Mouse (Mus musculus): ENCODE measurements around the gene Plin4. TPM values are rescaled to one million over a fixed set of nuclear protein-coding genes. Genes with fewer than 3 reads are reported as not detected.

Plin4 gene
- 0.05 and 0.13 TPM in 2 replicates for polyA plus RNA-seq (2015; fragmentation: Nextera tagmentation; extraction: Ambion mirVana)

- no peak within 1 kb of the TSS for H3K4me3 ChIP-seq (ENCODE audit: low read depth, low read length)
- H3K9me3 ChIP-seq (replicated peaks; ENCODE audit: control insufficient read depth, low read length) = no peaks in the 10 kb centered on the region
- ATAC-seq (ENCODE audit: low read depth) = no peak
- no peak within 1 kb of the TSS for H3K4me2 ChIP-seq (ENCODE audit: low read depth, low read length)
- no peak within 1 kb of the TSS for H3K27ac ChIP-seq (ENCODE audit: low read length)
- H3K9ac ChIP-seq (ENCODE audit: low read depth, low read length) = no peak within 1 kb of the TSS
- H3K36me3 ChIP-seq (ENCODE audit: control insufficient read depth, insufficient read depth) = no peaks in the 10 kb centered on the region
- H3K27me3 ChIP-seq (ENCODE audit: control insufficient read depth, insufficient read depth, low read depth, low read length) = no peaks in the 10 kb centered on the region
- H3K4me1 ChIP-seq (ENCODE audit: control insufficient read depth, low read depth, low read length) = no peaks in the 10 kb centered on the region
- WGBS (ENCODE audit: insufficient replicate concordance) = 41% methylated on average over 10 of the region's 10 CpGs
Measured at GRCm38 (mm10) chr17:56109219-56110051, at the start of gene Plin4. TSS of gene Plin4 (minus strand) at chr17:56109803.

GRCm38 (mm10) chr17:56153643-56154042 is 44.0 kb upstream of the Plin4 start:
- H3K27me3 ChIP-seq (ENCODE audit: control insufficient read depth, insufficient read depth, low read depth, low read length) = peaks cover 17% of the 10 kb centered on the region
- no peaks in the 10 kb centered on the region for H3K9me3 ChIP-seq (replicated peaks; ENCODE audit: control insufficient read depth, low read length)
- no peak overlapping the region for H3K9ac ChIP-seq (ENCODE audit: low read depth, low read length)
- H3K27ac ChIP-seq (ENCODE audit: low read length) = no peak overlapping the region
- peak; percentile 76 for ATAC-seq (ENCODE audit: low read depth)
- no peaks in the 10 kb centered on the region for H3K36me3 ChIP-seq (ENCODE audit: control insufficient read depth, insufficient read depth)
- H3K4me2 ChIP-seq (ENCODE audit: low read depth, low read length) = no peak overlapping the region
- WGBS (ENCODE audit: insufficient replicate concordance) = 35% methylated on average over 9 of the region's 9 CpGs
- H3K4me1 ChIP-seq (ENCODE audit: control insufficient read depth, low read depth, low read length) = peaks cover 6% of the 10 kb centered on the region
- no peak overlapping the region for H3K4me3 ChIP-seq (ENCODE audit: low read depth, low read length)

- Histone ChIP-seq H3K27me3 (ENCODE audit: control insufficient read depth, insufficient read depth, low read depth, low read length) (peaks cover 32% of the 10 kb centered on the region), H3K9ac (ENCODE audit: low read depth, low read length) (no peak overlapping the region), H3K4me2 (ENCODE audit: low read depth, low read length) (no peak overlapping the region), H3K27ac (ENCODE audit: low read length) (no peak overlapping the region), H3K4me3 (ENCODE audit: low read depth, low read length) (no peak overlapping the region), H3K4me1 (ENCODE audit: control insufficient read depth, low read depth, low read length) (peaks cover 6% of the 10 kb centered on the region), H3K36me3 (ENCODE audit: control insufficient read depth, insufficient read depth) (no peaks in the 10 kb centered on the region), H3K9me3 (replicated peaks; ENCODE audit: control insufficient read depth, low read length) (no peaks in the 10 kb centered on the region)
- 20% methylated on average over 2 of the region's 2 CpGs for WGBS (ENCODE audit: insufficient replicate concordance)
- no peak for ATAC-seq (ENCODE audit: low read depth)
Measured at GRCm38 (mm10) chr17:56149897-56150296, 40.3 kb upstream of the Plin4 start.

- H3K4me3 ChIP-seq (ENCODE audit: low read depth, low read length) = no peak overlapping the region
Measured at GRCm38 (mm10) chr17:56148790-56149618, 39.4 kb upstream of the Plin4 start.

DNA sequence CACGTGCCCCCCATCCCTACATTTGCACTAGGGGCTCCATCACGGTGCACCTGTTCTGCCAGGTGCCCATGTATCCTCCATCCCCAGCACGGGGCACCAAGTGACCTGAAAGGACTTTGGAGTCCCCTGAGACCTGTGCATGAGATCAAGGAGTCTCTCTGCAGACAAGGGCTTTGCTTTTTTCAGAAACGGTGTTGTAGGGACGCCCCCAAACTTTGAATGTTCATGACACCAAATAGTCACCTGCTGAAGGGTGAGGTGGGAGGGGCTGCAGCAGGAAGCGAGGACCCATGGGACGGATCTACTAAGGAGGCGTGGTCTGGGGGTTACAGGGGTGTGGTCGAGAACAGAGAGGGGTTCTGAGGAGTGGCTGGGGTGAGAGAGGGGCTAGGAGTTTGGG is 38.7 kb upstream of the Plin4 start:
- peaks cover 3% of the 10 kb centered on the region; the same call in 1 of the 2 replicates for H3K4me1 ChIP-seq (ENCODE audit: control insufficient read depth, low read depth, low read length)
- peaks cover 41% of the 10 kb centered on the region for H3K27me3 ChIP-seq (ENCODE audit: control insufficient read depth, insufficient read depth, low read depth, low read length)
- H3K27ac ChIP-seq (ENCODE audit: low read length) = no peak overlapping the region
- no peaks in the 10 kb centered on the region for H3K9me3 ChIP-seq (replicated peaks; ENCODE audit: control insufficient read depth, low read length)
- no peak overlapping the region for H3K4me3 ChIP-seq (ENCODE audit: low read depth, low read length)
- H3K4me2 ChIP-seq (ENCODE audit: low read depth, low read length) = no peak overlapping the region
- no peak overlapping the region for H3K9ac ChIP-seq (ENCODE audit: low read depth, low read length)
- WGBS (ENCODE audit: insufficient replicate concordance) = 17% methylated on average over 9 of the region's 9 CpGs
- no peak for ATAC-seq (ENCODE audit: low read depth)
- H3K36me3 ChIP-seq (ENCODE audit: control insufficient read depth, insufficient read depth) = no peaks in the 10 kb centered on the region

More at GRCm38 (mm10) chr17:56148790-56149618, 39.4 kb upstream of the Plin4 start:
- Histone ChIP-seq H3K27ac (ENCODE audit: low read length) (no peak overlapping the region), H3K36me3 (ENCODE audit: control insufficient read depth, insufficient read depth) (no peaks in the 10 kb centered on the region), H3K9ac (ENCODE audit: low read depth, low read length) (no peak overlapping the region), H3K4me2 (ENCODE audit: low read depth, low read length) (no peak overlapping the region), H3K27me3 (ENCODE audit: control insufficient read depth, insufficient read depth, low read depth, low read length) (peaks cover 37% of the 10 kb centered on the region), H3K4me1 (ENCODE audit: control insufficient read depth, low read depth, low read length) (peaks cover 6% of the 10 kb centered on the region), H3K9me3 (replicated peaks; ENCODE audit: control insufficient read depth, low read length) (no peaks in the 10 kb centered on the region)
- ATAC-seq (ENCODE audit: low read depth) = no peak
- WGBS (ENCODE audit: insufficient replicate concordance) = 5% methylated on average over 30 of the region's 30 CpGs

GRCm38 (mm10) chr17:56147420-56147819 is 37.8 kb upstream of the Plin4 start:
- peaks cover 3% of the 10 kb centered on the region; the same call in 1 of the 2 replicates for H3K4me1 ChIP-seq (ENCODE audit: control insufficient read depth, low read depth, low read length)
- no peaks in the 10 kb centered on the region for H3K36me3 ChIP-seq (ENCODE audit: control insufficient read depth, insufficient read depth)
- no peak for ATAC-seq (ENCODE audit: low read depth)
- no peaks in the 10 kb centered on the region for H3K9me3 ChIP-seq (replicated peaks; ENCODE audit: control insufficient read depth, low read length)
- no peak overlapping the region for H3K27ac ChIP-seq (ENCODE audit: low read length)
- H3K4me3 ChIP-seq (ENCODE audit: low read depth, low read length) = no peak overlapping the region
- H3K4me2 ChIP-seq (ENCODE audit: low read depth, low read length) = no peak overlapping the region
- 46% methylated on average over 12 of the region's 12 CpGs for WGBS (ENCODE audit: insufficient replicate concordance)
- no peak overlapping the region for H3K9ac ChIP-seq (ENCODE audit: low read depth, low read length)
- H3K27me3 ChIP-seq (ENCODE audit: control insufficient read depth, insufficient read depth, low read depth, low read length) = peaks cover 42% of the 10 kb centered on the region

- 31% methylated on average over 9 of the region's 9 CpGs for WGBS (ENCODE audit: insufficient replicate concordance)
- no peak overlapping the region for H3K4me2 ChIP-seq (ENCODE audit: low read depth, low read length)
- no peaks in the 10 kb centered on the region for H3K36me3 ChIP-seq (ENCODE audit: control insufficient read depth, insufficient read depth)
- H3K9me3 ChIP-seq (replicated peaks; ENCODE audit: control insufficient read depth, low read length) = no peaks in the 10 kb centered on the region
- H3K4me1 ChIP-seq (ENCODE audit: control insufficient read depth, low read depth, low read length) = peaks cover 10% of the 10 kb centered on the region; the same call in 1 of the 2 replicates
- no peak overlapping the region for H3K27ac ChIP-seq (ENCODE audit: low read length)
- peaks cover 55% of the 10 kb centered on the region for H3K27me3 ChIP-seq (ENCODE audit: control insufficient read depth, insufficient read depth, low read depth, low read length)
- H3K4me3 ChIP-seq (ENCODE audit: low read depth, low read length) = no peak overlapping the region
- no peak overlapping the region for H3K9ac ChIP-seq (ENCODE audit: low read depth, low read length)
- no peak for ATAC-seq (ENCODE audit: low read depth)
Measured at GRCm38 (mm10) chr17:56146131-56146530, 36.5 kb upstream of the Plin4 start.

DNA sequence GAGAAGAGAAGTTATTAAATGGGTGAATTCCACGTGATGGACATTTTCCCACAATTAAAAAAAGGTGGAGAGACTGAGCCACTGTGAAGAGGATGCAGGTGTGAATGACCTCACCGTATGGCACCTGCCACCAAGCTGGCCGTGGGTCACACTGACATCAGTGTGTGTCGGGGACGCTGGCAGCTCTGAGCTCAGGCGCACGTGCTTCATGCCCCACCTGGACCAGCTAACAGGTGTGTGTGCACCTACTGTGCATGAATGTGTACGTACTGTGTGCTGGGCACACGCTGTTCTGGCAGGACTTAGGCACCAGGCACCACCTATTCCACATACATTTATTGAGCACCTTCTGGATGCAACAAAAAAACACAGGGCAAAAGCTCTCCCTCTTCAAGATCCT is 34.9 kb upstream of the Plin4 start:
- Histone ChIP-seq H3K4me2 (ENCODE audit: low read depth, low read length) (no peak overlapping the region), H3K27ac (ENCODE audit: low read length) (no peak overlapping the region), H3K9ac (ENCODE audit: low read depth, low read length) (no peak overlapping the region), H3K4me3 (ENCODE audit: low read depth, low read length) (no peak overlapping the region), H3K36me3 (ENCODE audit: control insufficient read depth, insufficient read depth) (no peaks in the 10 kb centered on the region), H3K4me1 (ENCODE audit: control insufficient read depth, low read depth, low read length) (peaks cover 16% of the 10 kb centered on the region), H3K27me3 (ENCODE audit: control insufficient read depth, insufficient read depth, low read depth, low read length) (peaks cover 66% of the 10 kb centered on the region), H3K9me3 (replicated peaks; ENCODE audit: control insufficient read depth, low read length) (no peaks in the 10 kb centered on the region)
- WGBS (ENCODE audit: insufficient replicate concordance) = 62% methylated on average over 9 of the region's 9 CpGs
- ATAC-seq (ENCODE audit: low read depth) = no peak
